Mouse (Mus musculus) urinary bladder, adult 18-20 months (tissue): ENCODE measurements at regions not wholly inside any gene's neighbourhood (a gene's known extent, or its start where the extent isn't known, plus 50 kb on each side); places are given as distances from the start of the nearest gene placed in this dataset.

Experiments used
- DNase-seq, 2 experiments: peaks; one replicate each; pipeline ENCODE4 v3.0.0; 2022; ENCODE audit warnings: low spot score in 2 of 2, mixed read lengths in 2 of 2

- no peak for DNase-seq
Measured at GRCm38 (mm10) chr11:52541210-52541609, 145.0 kb downstream of the 9530068E07Rik start.

GRCm38 (mm10) chr11:52551451-52551850 is 155.2 kb downstream of the 9530068E07Rik start:
- DNase-seq, result no peak

- no peak for DNase-seq
Measured at GRCm38 (mm10) chr11:52552860-52553259, 156.6 kb downstream of the 9530068E07Rik start.

GRCm38 (mm10) chr11:52557836-52558235 is 161.6 kb downstream of the 9530068E07Rik start:
- DNase-seq, result no peak

GRCm38 (mm10) chr11:52558782-52559181 is 162.6 kb downstream of the 9530068E07Rik start:
- no peak for DNase-seq

GRCm38 (mm10) chr11:52561281-52561680 is 165.1 kb downstream of the 9530068E07Rik start:
- no peak for DNase-seq

- DNase-seq, result no peak
Measured at GRCm38 (mm10) chr11:52565457-52565856, 169.2 kb downstream of the 9530068E07Rik start.

- DNase-seq, result no peak
Measured at GRCm38 (mm10) chr11:52566026-52566425, 169.8 kb downstream of the 9530068E07Rik start.

GRCm38 (mm10) chr11:52567945-52568687 is 171.9 kb downstream of the 9530068E07Rik start:
- DNase-seq, result no peak

- DNase-seq, result no peak
Measured at GRCm38 (mm10) chr11:52568794-52569193, 172.6 kb downstream of the 9530068E07Rik start.

GRCm38 (mm10) chr11:52569759-52570158 is 173.5 kb downstream of the 9530068E07Rik start:
- DNase-seq, result no peak

- no peak for DNase-seq
Measured at GRCm38 (mm10) chr11:52578471-52578870, 182.2 kb downstream of the 9530068E07Rik start.

- DNase-seq, result no peak
Measured at GRCm38 (mm10) chr11:52579764-52580377, 183.6 kb downstream of the 9530068E07Rik start.

- DNase-seq, result no peak
Measured at GRCm38 (mm10) chr11:52591596-52592180, 172.7 kb upstream of the Fstl4 start.

GRCm38 (mm10) chr11:52594092-52594491 is 170.3 kb upstream of the Fstl4 start:
- no peak for DNase-seq

- no peak for DNase-seq
Measured at GRCm38 (mm10) chr11:52601196-52601595, 163.2 kb upstream of the Fstl4 start.

- DNase-seq, result no peak
Measured at GRCm38 (mm10) chr11:52602061-52602561, 162.3 kb upstream of the Fstl4 start.

GRCm38 (mm10) chr11:52602796-52603195 is 161.6 kb upstream of the Fstl4 start:
- DNase-seq, result peak in 1 of 2 experiments; percentile 2

- DNase-seq, result no peak
Measured at GRCm38 (mm10) chr11:52610681-52611165, 153.7 kb upstream of the Fstl4 start.

GRCm38 (mm10) chr11:52615622-52616021 is 148.8 kb upstream of the Fstl4 start:
- DNase-seq, result no peak

- DNase-seq, result no peak
Measured at GRCm38 (mm10) chr11:52618646-52619045, 145.8 kb upstream of the Fstl4 start.

- no peak for DNase-seq
Measured at GRCm38 (mm10) chr11:52622861-52623260, 141.6 kb upstream of the Fstl4 start.

GRCm38 (mm10) chr11:52628875-52629274 is 135.6 kb upstream of the Fstl4 start:
- DNase-seq, result no peak
